Mouse (Mus musculus): ENCODE data around the gene Slc30a3. TPM values are rescaled to one million over a fixed set of nuclear protein-coding genes. Genes with fewer than 3 reads are reported as not detected.
"Not testable (repeated sequence)": the region's sequence is repeated elsewhere in the genome, so short reads cannot be mapped to it uniquely, and the experiment has no call there.

Gene Slc30a3
- polyA plus RNA-seq, 1 experiment from 2014 or later, result 0.50 TPM

GRCm38 (mm10) chr5:31038171-31038845, 69.7 kb downstream of the Slc30a3 start:
- WGBS, result 87% methylated on average over 7 of the region's 7 CpGs
- peaks cover 51% of the 10 kb centered on the region for H3K36me3 ChIP-seq
- H3K9ac ChIP-seq, result no peak overlapping the region

GRCm38 (mm10) chr5:31036556-31036955, 71.5 kb downstream of the Slc30a3 start:
- not testable (repeated sequence) for H3K4me1 ChIP-seq; H3K4me3 ChIP-seq; H3K27ac ChIP-seq; ATAC-seq (ENCODE audit: insufficient number of reproducible peaks, low FRiP score, low TSS enrichment, low read depth); H3K27me3 ChIP-seq; H3K9me3 ChIP-seq; H3K9ac ChIP-seq; H3K4me2 ChIP-seq
- H3K36me3 ChIP-seq, result peaks cover 38% of the 10 kb centered on the region
- WGBS, result 84% methylated on average over 11 of the region's 11 CpGs

More at GRCm38 (mm10) chr5:31038171-31038845, 69.7 kb downstream of the Slc30a3 start:
- no peak overlapping the region for H3K4me3 ChIP-seq
- no peaks in the 10 kb centered on the region for H3K4me1 ChIP-seq
- no peak overlapping the region for H3K27ac ChIP-seq
- H3K4me2 ChIP-seq, result no peak overlapping the region
- H3K9me3 ChIP-seq, result no peaks in the 10 kb centered on the region
- no peaks in the 10 kb centered on the region for H3K27me3 ChIP-seq
- ATAC-seq (ENCODE audit: insufficient number of reproducible peaks, low FRiP score, low TSS enrichment, low read depth), result no peak

Other genes starting within 250 kb of the Slc30a3 start
- 97.7 and 97.9 TPM in 2 replicates for gene Tmem214, start 240.2 kb downstream of the Slc30a3 start, polyA plus RNA-seq (2015; fragmentation: Nextera tagmentation; extraction: Ambion mirVana)
- gene Agbl5, start 219.5 kb downstream of the Slc30a3 start, polyA plus RNA-seq (2015; fragmentation: Nextera tagmentation; extraction: Ambion mirVana), result 16.4 and 21.9 TPM in 2 replicates
- 464 and 505 TPM in 2 replicates for gene Ost4, start 200.4 kb downstream of the Slc30a3 start, polyA plus RNA-seq (2015; fragmentation: Nextera tagmentation; extraction: Ambion mirVana)
- gene Emilin1, start 194.8 kb downstream of the Slc30a3 start, polyA plus RNA-seq (2015; fragmentation: Nextera tagmentation; extraction: Ambion mirVana), result 274 and 287 TPM in 2 replicates
- 23.6 and 28.1 TPM in 2 replicates for gene Khk, start 186.8 kb downstream of the Slc30a3 start, polyA plus RNA-seq (2015; fragmentation: Nextera tagmentation; extraction: Ambion mirVana)
- gene Cgref1, start 162.6 kb downstream of the Slc30a3 start, polyA plus RNA-seq (2015; fragmentation: Nextera tagmentation; extraction: Ambion mirVana), result 21.0 and 31.7 TPM in 2 replicates
- gene Preb, start 147.9 kb downstream of the Slc30a3 start, polyA plus RNA-seq (2015; fragmentation: Nextera tagmentation; extraction: Ambion mirVana), result 128 and 137 TPM in 2 replicates
- gene Tcf23, start 139.6 kb downstream of the Slc30a3 start, polyA plus RNA-seq (2015; fragmentation: Nextera tagmentation; extraction: Ambion mirVana), result 0.04 and 0.06 TPM in 2 replicates
- 179 and 184 TPM in 2 replicates for gene Atraid, start 59.9 kb downstream of the Slc30a3 start, polyA plus RNA-seq (2015; fragmentation: Nextera tagmentation; extraction: Ambion mirVana)
- gene Slc5a6, start 59.3 kb downstream of the Slc30a3 start, polyA plus RNA-seq (2015; fragmentation: Nextera tagmentation; extraction: Ambion mirVana), result 10.9 and 14.6 TPM in 2 replicates
- gene Cad, start 53.5 kb downstream of the Slc30a3 start, polyA plus RNA-seq (2015; fragmentation: Nextera tagmentation; extraction: Ambion mirVana), result 25.1 and 26.3 TPM in 2 replicates
- not detected in 2 replicates for gene Dnajc5g, start 2.0 kb downstream of the Slc30a3 start, polyA plus RNA-seq (2015; fragmentation: Nextera tagmentation; extraction: Ambion mirVana)
- gene Trim54, start 8.5 kb upstream of the Slc30a3 start, polyA plus RNA-seq (2015; fragmentation: Nextera tagmentation; extraction: Ambion mirVana), result 7.6 and 21.7 TPM in 2 replicates
- gene Ucn, start 30.6 kb upstream of the Slc30a3 start, polyA plus RNA-seq (2015; fragmentation: Nextera tagmentation; extraction: Ambion mirVana), result not detected in 2 replicates
- 64.0 and 70.5 TPM in 2 replicates for gene Mpv17, start 46.0 kb upstream of the Slc30a3 start, polyA plus RNA-seq (2015; fragmentation: Nextera tagmentation; extraction: Ambion mirVana)
- 1.2 and 1.3 TPM in 2 replicates for gene Gm29609, start 71.7 kb upstream of the Slc30a3 start, polyA plus RNA-seq (2015; fragmentation: Nextera tagmentation; extraction: Ambion mirVana)
- 59.1 and 65.6 TPM in 2 replicates for gene Gtf3c2, start 71.9 kb upstream of the Slc30a3 start, polyA plus RNA-seq (2015; fragmentation: Nextera tagmentation; extraction: Ambion mirVana)
- 141 and 154 TPM in 2 replicates for gene Snx17, start 85.0 kb upstream of the Slc30a3 start, polyA plus RNA-seq (2015; fragmentation: Nextera tagmentation; extraction: Ambion mirVana)
- gene Eif2b4, start 85.2 kb upstream of the Slc30a3 start, polyA plus RNA-seq (2015; fragmentation: Nextera tagmentation; extraction: Ambion mirVana), result 64.2 and 69.0 TPM in 2 replicates
- 8.2 and 9.0 TPM in 2 replicates for gene Zfp513, start 94.1 kb upstream of the Slc30a3 start, polyA plus RNA-seq (2015; fragmentation: Nextera tagmentation; extraction: Ambion mirVana)
- 102 and 106 TPM in 2 replicates for gene Ppm1g, start 112.5 kb upstream of the Slc30a3 start, polyA plus RNA-seq (2015; fragmentation: Nextera tagmentation; extraction: Ambion mirVana)
- gene Nrbp1, start 132.6 kb upstream of the Slc30a3 start, polyA plus RNA-seq (2015; fragmentation: Nextera tagmentation; extraction: Ambion mirVana), result 167 and 183 TPM in 2 replicates
- gene Gm9970, start 133.0 kb upstream of the Slc30a3 start, polyA plus RNA-seq (2015; fragmentation: Nextera tagmentation; extraction: Ambion mirVana), result 0.50 TPM in 1 of 2 replicates, not detected in the other
- gene Krtcap3, start 143.5 kb upstream of the Slc30a3 start, polyA plus RNA-seq (2015; fragmentation: Nextera tagmentation; extraction: Ambion mirVana), result 9.6 and 12.8 TPM in 2 replicates
- gene Ift172, start 182.9 kb upstream of the Slc30a3 start, polyA plus RNA-seq (2015; fragmentation: Nextera tagmentation; extraction: Ambion mirVana), result 30.5 and 36.1 TPM in 2 replicates
- gene Fndc4, start 187.8 kb upstream of the Slc30a3 start, polyA plus RNA-seq (2015; fragmentation: Nextera tagmentation; extraction: Ambion mirVana), result 63.2 and 76.9 TPM in 2 replicates
- 0.11 TPM in 1 of 2 replicates, not detected in the other for gene Gckr, start 189.2 kb upstream of the Slc30a3 start, polyA plus RNA-seq (2015; fragmentation: Nextera tagmentation; extraction: Ambion mirVana)

All from limb, embryonic 15.5 days (tissue).